Mouse (Mus musculus) mouse embryonic stem cell (cell line): Measurements from ENCODE around the gene Wfdc6b.

ENCODE experiments used
- in situ Hi-C, 2 experiments: fragments of 300-500 bp; cut with MboI; formaldehyde crosslinking; loops; 1 replicate in 1 of 2; 3 replicates in 1 of 2; pipeline ENCODE4 v1.14.3; 2019 to 2020; ENCODE audit warnings: low sequenced_read_pairs in 2 of 2, low pct_unique_long_range_greater_than_20kb in 1 of 2, mixed read lengths in 1 of 2; ENCODE audit not compliant: unreplicated experiment in 1 of 2

The Wfdc6b gene

DNA sequence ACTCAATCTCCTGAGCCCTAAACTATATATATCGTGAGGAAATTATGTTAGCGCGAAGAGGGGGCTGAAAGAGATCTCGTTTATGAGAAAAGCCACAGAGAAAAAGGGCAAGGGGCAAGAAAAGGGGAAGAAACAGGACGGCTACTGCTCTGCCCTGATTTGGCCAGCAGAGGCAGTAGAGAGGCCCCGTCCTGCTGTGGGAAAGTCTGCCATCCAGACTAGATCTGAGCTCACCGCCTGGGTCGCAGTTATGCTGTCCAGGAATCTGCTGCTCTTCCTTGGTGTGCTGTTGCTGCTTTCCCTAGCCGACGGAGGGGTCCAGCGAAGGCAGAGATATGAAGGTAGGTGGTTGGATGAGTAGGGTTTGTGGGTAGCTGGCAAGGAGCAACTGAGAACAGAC, 42.5 kb downstream of the Wfdc6b start, which contains the start of gene Wfdc10:
Wfdc10 (plus strand) TSS at position 189 of the 400 bp plus-strand sequence.
- in situ Hi-C loops: no loop called here

DNA sequence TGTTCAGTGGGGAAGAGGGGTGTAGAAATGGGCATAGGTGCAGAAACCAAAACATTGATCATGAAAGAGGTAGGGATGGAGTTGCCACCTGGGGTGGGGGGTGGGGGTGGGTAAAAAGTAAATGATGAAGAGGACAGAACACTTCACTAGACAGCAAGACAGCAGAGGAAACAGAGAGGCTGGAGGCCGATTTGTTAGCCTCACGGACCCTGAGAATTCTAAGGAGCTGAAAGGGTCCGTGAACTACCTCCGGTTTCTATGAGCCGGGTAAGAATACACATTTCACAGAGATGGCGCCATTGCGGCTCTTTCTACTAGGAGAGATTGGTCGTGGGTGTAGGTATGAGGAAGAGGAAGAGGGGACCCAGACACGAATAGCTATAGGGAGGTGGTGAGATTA, 43.2 kb downstream of the Wfdc6b start, which contains the start of gene Wfdc9:
Wfdc9 (minus strand) TSS at position 101 of the 400 bp plus-strand sequence.
- in situ Hi-C loops: no loop called here

DNA sequence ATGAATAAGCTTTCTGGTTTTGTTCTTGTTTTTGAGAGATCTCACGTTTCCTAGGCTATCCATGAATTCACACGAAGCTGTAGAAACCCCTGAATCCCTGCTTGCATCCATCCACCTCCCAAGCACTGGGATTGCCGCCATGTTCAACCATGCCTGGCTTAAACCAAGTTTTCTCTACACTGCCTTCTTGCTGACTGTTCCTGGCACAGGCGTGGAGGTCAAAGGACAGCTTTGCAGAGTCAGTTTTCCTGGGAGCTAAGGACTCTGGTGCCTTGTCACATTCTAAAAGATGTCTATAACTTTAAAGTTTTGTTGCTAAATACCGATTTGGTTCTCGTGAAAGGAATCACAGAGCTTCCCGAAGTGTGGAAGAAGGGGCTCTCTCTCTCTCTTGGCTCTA, 51.5 kb downstream of the Wfdc6b start:
- in situ Hi-C loops: no loop called here
